8 mouse cellular contexts compared by ENCODE assay signal in the genomic region with DNA sequence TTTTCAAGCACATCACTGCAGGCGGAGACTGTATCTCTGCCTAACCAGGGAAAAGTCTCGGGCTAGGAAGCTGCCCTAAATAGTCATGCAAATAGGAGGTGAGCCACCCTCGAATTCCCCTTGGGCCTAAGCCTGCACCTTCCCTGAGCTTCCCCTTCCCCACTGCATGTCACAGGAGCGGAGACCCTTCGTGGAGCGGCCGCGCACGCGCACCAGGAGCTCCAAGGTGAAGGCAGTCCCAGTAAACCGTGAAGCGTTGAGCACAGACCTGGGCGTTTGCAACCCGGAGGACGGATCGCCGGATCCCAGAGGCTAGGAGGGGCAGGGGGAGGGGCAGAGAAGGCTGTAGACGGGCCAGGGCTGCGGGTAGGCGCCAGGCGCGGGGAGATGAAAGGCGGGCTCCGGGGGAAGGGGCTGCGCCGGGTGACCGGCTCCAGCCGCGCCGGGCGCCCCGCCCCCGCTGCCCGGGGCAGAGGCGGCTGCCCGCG. TPM values are rescaled to one million over a fixed set of nuclear protein-coding genes. Genes with fewer than 3 reads are reported as not detected.
DNase-seq lines count a peak whose midpoint lies in the region; ATAC-seq lines count a peak whose summit lies in the region.

No protein-coding gene starts in this region.

- H3K36me3 ChIP-seq in forebrain, embryonic 15.5 days = no peaks in the 10 kb centered on the region
- no peaks in the 10 kb centered on the region for H3K36me3 ChIP-seq in kidney, embryonic 14.5 days (ENCODE audit: control insufficient read depth, insufficient read depth, low read length)

- ATAC-seq in forebrain, embryonic 15.5 days (replicated peaks) = peak; percentile 74; the same call in 1 of the 2 replicates
- peak; percentile 91 for ATAC-seq in kidney, embryonic 14.5 days (ENCODE audit: low FRiP score, low TSS enrichment)
- ATAC-seq in granulocyte monocyte progenitor cell, adult 5-6 weeks (replicated peaks; ENCODE audit: poor library complexity, severe bottlenecking) = no peak; the same call in 1 of the 2 replicates

- peak overlapping the region; percentile 95 for H3K4me2 ChIP-seq in forebrain, embryonic 15.5 days (replicated peaks)
- peak overlapping the region; percentile 76 for H3K4me2 ChIP-seq in kidney, embryonic 14.5 days (replicated peaks; ENCODE audit: low read depth, low read length)

- peaks cover 88% of the 10 kb centered on the region for H3K27me3 ChIP-seq in forebrain, embryonic 15.5 days
- peaks cover 65% of the 10 kb centered on the region for H3K27me3 ChIP-seq in kidney, embryonic 14.5 days (ENCODE audit: control insufficient read depth, insufficient read depth, low read length)

- H3K4me1 ChIP-seq in forebrain, embryonic 15.5 days = peaks cover 24% of the 10 kb centered on the region
- H3K4me1 ChIP-seq in kidney, embryonic 14.5 days (ENCODE audit: control insufficient read depth, insufficient read depth, low read length) = peaks cover 12% of the 10 kb centered on the region; the same call in 1 of the 2 replicates

- peak overlapping the region; percentile 51 for H3K4me3 ChIP-seq in forebrain, embryonic 15.5 days
- peak overlapping the region; percentile 45 for H3K4me3 ChIP-seq in kidney, embryonic 14.5 days (ENCODE audit: low read length)

- no peak overlapping the region for H3K27ac ChIP-seq in forebrain, embryonic 15.5 days (replicated peaks)
- H3K27ac ChIP-seq in kidney, embryonic 14.5 days (ENCODE audit: low read depth, low read length) = no peak overlapping the region

- under 1% methylated on average over 37 of the region's 37 CpGs for WGBS in forebrain, embryonic 15.5 days
- WGBS in kidney, embryonic 14.5 days = under 1% methylated on average over 37 of the region's 37 CpGs

- DNase-seq in urinary bladder, adult 2 months (ENCODE audit: low spot score) = peak; percentile 63
- no peak for DNase-seq in urinary bladder, postnatal 25 days (ENCODE audit: low spot score)
- peak; percentile 80 for DNase-seq in mesoderm, embryonic 11.5 days (ENCODE audit: low read depth, low spot score)
- DNase-seq in urinary bladder, postnatal 4 days (ENCODE audit: low spot score in 2 of 2) = peak; percentile 37 to 70
- DNase-seq in T-cell, adult 2 months (ENCODE audit: low spot score) = no peak

- peak overlapping the region; percentile 48 for H3K9ac ChIP-seq in forebrain, embryonic 15.5 days (replicated peaks)
- peak overlapping the region; percentile 48; the same call in 1 of the 2 replicates for H3K9ac ChIP-seq in kidney, embryonic 14.5 days (ENCODE audit: low read depth, low read length)

- no peaks in the 10 kb centered on the region for H3K9me3 ChIP-seq in forebrain, embryonic 15.5 days
- H3K9me3 ChIP-seq in kidney, embryonic 14.5 days (ENCODE audit: control insufficient read depth, low read length) = no peaks in the 10 kb centered on the region

RNA-seq across cellular contexts. Expression of a gene that starts 2.9 kb away (rescaled TPM):
- 31.1 and 40.4 TPM in 2 replicates for polyA plus RNA-seq in urinary bladder, adult 2 months (2012; rRNA removed)
- polyA plus RNA-seq in forebrain, embryonic 15.5 days (2015; fragmentation: Nextera tagmentation; extraction: Ambion mirVana) = 0.41 and 0.70 TPM in 2 replicates
- polyA plus RNA-seq in kidney, embryonic 14.5 days (2014; fragmentation: Nextera tagmentation; extraction: Ambion mirVana) = 0.73 and 1.2 TPM in 2 replicates
- total RNA-seq in granulocyte monocyte progenitor cell, adult 5-6 weeks (2014; fragmentation: Nextera tagmentation) = not detected in 2 replicates
- total RNA-seq in granulocyte monocyte progenitor cell, adult 5-6 weeks (2017) = not detected in 2 replicates

Comparison
In these comparisons a context has a peak if more than half of its experiments do, and no peak if none do; other contexts are left out.
1. DNase-seq: peak in urinary bladder, adult 2 months (single experiment), mesoderm, embryonic 11.5 days (single experiment) and urinary bladder, postnatal 4 days (2 of 2); none in urinary bladder, postnatal 25 days (single experiment) and T-cell, adult 2 months (single experiment).
2. RNA of a gene that starts 2.9 kb away (polyA plus RNA-seq): 31.1 to 40.4 TPM in urinary bladder, adult 2 months; 0.73 to 1.2 TPM in kidney, embryonic 14.5 days and 0.41 to 0.70 TPM in forebrain, embryonic 15.5 days; every median in the first group is over 10 times any median in the second.